Mouse (Mus musculus): ENCODE measurements around the gene L1td1. TPM values are rescaled to one million over a fixed set of nuclear protein-coding genes. Genes with fewer than 3 reads are reported as not detected.

Gene L1td1
- polyA plus RNA-seq, 1 experiment from 2014 or later, result not detected

GRCm38 (mm10) chr4:98758872-98759518 is 32.5 kb downstream of the L1td1 start:
- Histone ChIP-seq H3K27me3 (replicated peaks; ENCODE audit: control insufficient read depth, insufficient read depth, low read length) (no peaks in the 10 kb centered on the region), H3K4me3 (replicated peaks; ENCODE audit: low read length) (no peak overlapping the region), H3K4me2 (ENCODE audit: low read length) (no peak overlapping the region), H3K36me3 (ENCODE audit: control insufficient read depth, insufficient read depth) (no peaks in the 10 kb centered on the region), H3K4me1 (replicated peaks; ENCODE audit: control insufficient read depth, insufficient read depth, low read length) (peaks cover 15% of the 10 kb centered on the region), H3K9ac (replicated peaks; ENCODE audit: low read depth, low read length) (no peak overlapping the region), H3K27ac (ENCODE audit: low read length) (no peak overlapping the region), H3K9me3 (ENCODE audit: control insufficient read depth, low read length) (no peaks in the 10 kb centered on the region)
- no peak for ATAC-seq
- WGBS, result 71% methylated on average over 3 of the region's 3 CpGs

GRCm38 (mm10) chr4:98767134-98768133 is 40.9 kb downstream of the L1td1 start:
- Histone ChIP-seq H3K4me3 (replicated peaks; ENCODE audit: low read length) (no peak overlapping the region), H3K4me1 (replicated peaks; ENCODE audit: control insufficient read depth, insufficient read depth, low read length) (no peaks in the 10 kb centered on the region), H3K27ac (ENCODE audit: low read length) (no peak overlapping the region), H3K27me3 (replicated peaks; ENCODE audit: control insufficient read depth, insufficient read depth, low read length) (no peaks in the 10 kb centered on the region), H3K9me3 (ENCODE audit: control insufficient read depth, low read length) (no peaks in the 10 kb centered on the region), H3K9ac (replicated peaks; ENCODE audit: low read depth, low read length) (no peak overlapping the region), H3K36me3 (ENCODE audit: control insufficient read depth, insufficient read depth) (no peaks in the 10 kb centered on the region), H3K4me2 (ENCODE audit: low read length) (no peak overlapping the region)
- WGBS, result 81% methylated on average over 14 of the region's 14 CpGs
- ATAC-seq, result no peak

GRCm38 (mm10) chr4:98773785-98774184 is 47.3 kb downstream of the L1td1 start:
- no peaks in the 10 kb centered on the region for H3K27me3 ChIP-seq (replicated peaks; ENCODE audit: control insufficient read depth, insufficient read depth, low read length)
- H3K9ac ChIP-seq (replicated peaks; ENCODE audit: low read depth, low read length), result no peak overlapping the region
- WGBS, result 96% methylated on average over 5 of the region's 5 CpGs
- no peak overlapping the region for H3K4me3 ChIP-seq (replicated peaks; ENCODE audit: low read length)
- no peaks in the 10 kb centered on the region for H3K9me3 ChIP-seq (ENCODE audit: control insufficient read depth, low read length)
- no peaks in the 10 kb centered on the region; the same call in 1 of the 2 replicates for H3K4me1 ChIP-seq (replicated peaks; ENCODE audit: control insufficient read depth, insufficient read depth, low read length)
- no peaks in the 10 kb centered on the region for H3K36me3 ChIP-seq (ENCODE audit: control insufficient read depth, insufficient read depth)
- no peak for ATAC-seq
- no peak overlapping the region for H3K4me2 ChIP-seq (ENCODE audit: low read length)
- H3K27ac ChIP-seq (ENCODE audit: low read length), result no peak overlapping the region

DNA sequence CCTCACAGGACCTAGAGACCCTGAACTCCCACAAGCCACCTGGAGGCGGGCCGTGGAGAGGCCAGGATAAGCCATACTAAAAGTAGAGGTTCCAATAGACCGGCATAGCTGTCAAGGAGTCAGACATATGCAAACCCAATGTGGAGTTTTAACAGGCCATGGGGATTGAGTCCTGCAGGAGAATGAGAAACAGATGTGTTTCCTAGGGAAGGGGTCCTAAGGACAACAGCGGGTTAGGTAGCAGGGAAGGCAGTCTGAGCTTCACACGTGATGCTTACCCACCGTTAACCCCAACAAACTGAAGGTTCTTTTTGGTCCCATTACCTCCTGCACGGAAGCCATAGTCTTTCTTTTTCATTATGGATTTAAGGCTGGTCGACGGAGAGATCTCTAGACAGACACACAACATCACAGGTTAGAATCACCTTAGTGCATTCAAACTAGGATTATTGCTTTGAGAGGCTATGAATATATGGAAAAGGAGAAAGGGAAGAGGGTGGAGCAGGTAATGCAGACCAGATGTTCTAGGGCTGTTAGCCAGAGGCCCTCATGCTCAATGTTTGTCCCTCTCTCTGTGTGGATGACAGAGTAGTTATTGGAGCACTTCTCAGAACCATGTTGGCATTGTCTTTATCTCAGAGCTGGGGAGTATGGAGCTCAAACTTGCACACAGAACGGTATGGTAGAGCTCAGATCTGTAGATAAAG is 50.3 kb downstream of the L1td1 start:
- Histone ChIP-seq H3K27ac (ENCODE audit: low read length) (no peak overlapping the region), H3K27me3 (replicated peaks; ENCODE audit: control insufficient read depth, insufficient read depth, low read length) (no peaks in the 10 kb centered on the region), H3K9me3 (ENCODE audit: control insufficient read depth, low read length) (no peaks in the 10 kb centered on the region), H3K4me1 (replicated peaks; ENCODE audit: control insufficient read depth, insufficient read depth, low read length) (no peaks in the 10 kb centered on the region; the same call in 1 of the 2 replicates), H3K9ac (replicated peaks; ENCODE audit: low read depth, low read length) (no peak overlapping the region), H3K36me3 (ENCODE audit: control insufficient read depth, insufficient read depth) (no peaks in the 10 kb centered on the region), H3K4me2 (ENCODE audit: low read length) (no peak overlapping the region), H3K4me3 (replicated peaks; ENCODE audit: low read length) (no peak overlapping the region)
- ATAC-seq, result no peak
- WGBS, result 92% methylated on average over 10 of the region's 10 CpGs

DNA sequence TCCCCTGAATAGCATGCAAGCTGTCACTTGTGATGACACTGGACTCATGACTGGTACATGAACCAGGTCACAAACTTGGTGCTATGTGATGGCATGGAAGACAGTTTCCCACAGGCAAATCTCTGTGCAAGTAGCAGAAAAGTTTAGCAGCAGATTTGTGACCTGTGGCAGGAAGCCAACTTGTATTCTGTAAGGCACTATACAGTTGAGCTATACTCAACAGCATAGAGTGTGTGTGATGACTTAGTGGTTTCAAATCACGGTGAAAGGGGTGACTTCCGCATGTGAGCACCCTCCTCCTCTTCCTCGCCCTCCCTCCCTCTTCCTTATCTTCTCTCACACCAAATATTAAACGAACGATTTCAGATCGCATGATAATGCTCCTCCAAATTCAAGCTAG is 50.9 kb downstream of the L1td1 start:
- Histone ChIP-seq H3K4me2 (ENCODE audit: low read length) (no peak overlapping the region), H3K9ac (replicated peaks; ENCODE audit: low read depth, low read length) (no peak overlapping the region), H3K4me3 (replicated peaks; ENCODE audit: low read length) (no peak overlapping the region), H3K27me3 (replicated peaks; ENCODE audit: control insufficient read depth, insufficient read depth, low read length) (no peaks in the 10 kb centered on the region), H3K27ac (ENCODE audit: low read length) (no peak overlapping the region), H3K9me3 (ENCODE audit: control insufficient read depth, low read length) (no peaks in the 10 kb centered on the region), H3K36me3 (ENCODE audit: control insufficient read depth, insufficient read depth) (no peaks in the 10 kb centered on the region), H3K4me1 (replicated peaks; ENCODE audit: control insufficient read depth, insufficient read depth, low read length) (no peaks in the 10 kb centered on the region; the same call in 1 of the 2 replicates)
- ATAC-seq, result no peak
- WGBS, result 90% methylated on average over 6 of the region's 6 CpGs

- Histone ChIP-seq H3K4me1 (replicated peaks; ENCODE audit: control insufficient read depth, insufficient read depth, low read length) (no peaks in the 10 kb centered on the region; the same call in 1 of the 2 replicates), H3K4me2 (ENCODE audit: low read length) (0 out of 2 replicates have a peak overlapping the region, but pooled peaks have one; percentile 13), H3K27me3 (replicated peaks; ENCODE audit: control insufficient read depth, insufficient read depth, low read length) (no peaks in the 10 kb centered on the region), H3K9ac (replicated peaks; ENCODE audit: low read depth, low read length) (no peak overlapping the region), H3K9me3 (ENCODE audit: control insufficient read depth, low read length) (no peaks in the 10 kb centered on the region), H3K27ac (ENCODE audit: low read length) (no peak overlapping the region), H3K36me3 (ENCODE audit: control insufficient read depth, insufficient read depth) (no peaks in the 10 kb centered on the region), H3K4me3 (replicated peaks; ENCODE audit: low read length) (no peak overlapping the region)
- no peak for ATAC-seq
- WGBS, result 12% methylated on average over 16 of the region's 16 CpGs
These were observed 51.7 kb downstream of the L1td1 start for GRCm38 (mm10) chr4:98778219-98778618.

DNA sequence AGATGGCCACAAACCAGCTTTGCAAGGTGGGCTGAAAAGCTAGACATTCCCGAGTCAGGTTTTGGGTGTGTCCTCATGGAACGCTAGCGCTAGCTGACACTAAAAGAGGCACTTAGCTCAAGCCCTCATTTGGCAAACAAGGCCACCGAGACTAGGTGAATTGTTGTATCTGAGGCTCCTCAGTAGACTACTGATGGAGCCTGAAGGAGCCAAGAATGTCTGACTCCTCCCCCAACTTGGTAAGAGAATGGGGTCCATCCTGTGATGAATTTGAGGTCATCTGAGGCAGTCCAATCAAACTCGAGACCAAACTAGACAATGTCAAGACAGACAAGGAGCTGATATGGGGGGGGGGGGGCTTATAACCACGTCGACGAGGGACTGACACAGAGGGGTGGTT is 59.3 kb downstream of the L1td1 start:
- H3K9me3 ChIP-seq (ENCODE audit: control insufficient read depth, low read length), result no peaks in the 10 kb centered on the region
- no peak for ATAC-seq
- H3K27ac ChIP-seq (ENCODE audit: low read length), result no peak overlapping the region
- H3K4me2 ChIP-seq (ENCODE audit: low read length), result no peak overlapping the region
- no peak overlapping the region for H3K4me3 ChIP-seq (replicated peaks; ENCODE audit: low read length)
- peaks cover 16% of the 10 kb centered on the region for H3K4me1 ChIP-seq (replicated peaks; ENCODE audit: control insufficient read depth, insufficient read depth, low read length)
- WGBS, result 36% methylated on average over 8 of the region's 8 CpGs
- no peak overlapping the region for H3K9ac ChIP-seq (replicated peaks; ENCODE audit: low read depth, low read length)
- no peaks in the 10 kb centered on the region for H3K27me3 ChIP-seq (replicated peaks; ENCODE audit: control insufficient read depth, insufficient read depth, low read length)
- no peaks in the 10 kb centered on the region for H3K36me3 ChIP-seq (ENCODE audit: control insufficient read depth, insufficient read depth)

GRCm38 (mm10) chr4:98786281-98786680 is 59.7 kb downstream of the L1td1 start:
- Histone ChIP-seq H3K4me1 (replicated peaks; ENCODE audit: control insufficient read depth, insufficient read depth, low read length) (peaks cover 16% of the 10 kb centered on the region), H3K4me3 (replicated peaks; ENCODE audit: low read length) (no peak overlapping the region), H3K9ac (replicated peaks; ENCODE audit: low read depth, low read length) (no peak overlapping the region), H3K27me3 (replicated peaks; ENCODE audit: control insufficient read depth, insufficient read depth, low read length) (no peaks in the 10 kb centered on the region), H3K4me2 (ENCODE audit: low read length) (no peak overlapping the region), H3K9me3 (ENCODE audit: control insufficient read depth, low read length) (no peaks in the 10 kb centered on the region), H3K36me3 (ENCODE audit: control insufficient read depth, insufficient read depth) (no peaks in the 10 kb centered on the region), H3K27ac (ENCODE audit: low read length) (no peak overlapping the region)
- 23% methylated on average over 3 of the region's 3 CpGs for WGBS
- no peak for ATAC-seq

Data from forebrain, embryonic 16.5 days (tissue).